Mouse (Mus musculus): ENCODE data around the gene Tap2. TPM values are rescaled to one million over a fixed set of nuclear protein-coding genes. Genes with fewer than 3 reads are reported as not detected.
"Not testable (repeated sequence)": the region's sequence is repeated elsewhere in the genome, so short reads cannot be mapped to it uniquely, and the experiment has no call there.

Gene Tap2
- polyA plus RNA-seq, 1 experiment from 2014 or later, result 0.55 TPM

DNA sequence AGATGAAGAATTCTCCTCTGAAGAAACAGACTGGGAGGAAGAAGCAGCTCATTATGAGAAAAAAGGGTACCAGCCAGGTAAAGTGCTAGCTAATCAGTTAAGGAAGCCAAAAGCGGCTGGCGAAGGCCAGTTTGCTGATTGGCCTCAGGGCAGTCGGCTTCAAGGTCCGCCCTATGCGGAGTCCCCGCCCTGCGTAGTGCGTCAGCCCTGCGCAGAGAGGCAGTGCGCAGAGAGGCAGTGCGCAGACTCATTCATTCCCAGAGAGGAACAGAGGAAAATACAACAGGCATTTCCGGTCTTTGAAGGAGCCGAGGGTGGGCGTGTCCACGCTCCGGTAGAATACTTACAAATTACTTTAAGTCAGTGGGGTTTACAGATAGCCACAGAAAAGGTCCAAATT lies 17.1 kb downstream of the Tap2 start:
- not testable (repeated sequence) for H3K4me3 ChIP-seq (ENCODE audit: low read depth, low read length); H3K4me1 ChIP-seq (ENCODE audit: control insufficient read depth, insufficient read depth, low read length); H3K36me3 ChIP-seq (ENCODE audit: control insufficient read depth, insufficient read depth, low read length); H3K4me2 ChIP-seq (ENCODE audit: low read depth, severe bottlenecking); ATAC-seq (ENCODE audit: insufficient number of reproducible peaks, low FRiP score, low TSS enrichment, low read depth); H3K9ac ChIP-seq (ENCODE audit: low read length); H3K27ac ChIP-seq (replicated peaks; ENCODE audit: low read depth, low read length); H3K27me3 ChIP-seq (ENCODE audit: control insufficient read depth, insufficient read depth, low read length); H3K9me3 ChIP-seq (ENCODE audit: control insufficient read depth, low read length); DNase-seq (ENCODE audit: low spot score)
- no CpG with 5 or more reads among the region's 16 CpGs for WGBS

- H3K27ac ChIP-seq (replicated peaks; ENCODE audit: low read depth, low read length), result no peak overlapping the region
- no peak overlapping the region for H3K9ac ChIP-seq (ENCODE audit: low read length)
- no peak overlapping the region for H3K4me2 ChIP-seq (ENCODE audit: low read depth, severe bottlenecking)
- H3K27me3 ChIP-seq (ENCODE audit: control insufficient read depth, insufficient read depth, low read length), result no peaks in the 10 kb centered on the region
- no peaks in the 10 kb centered on the region for H3K36me3 ChIP-seq (ENCODE audit: control insufficient read depth, insufficient read depth, low read length)
- no peaks in the 10 kb centered on the region for H3K4me1 ChIP-seq (ENCODE audit: control insufficient read depth, insufficient read depth, low read length)
- H3K9me3 ChIP-seq (ENCODE audit: control insufficient read depth, low read length), result no peaks in the 10 kb centered on the region; the same call in 1 of the 2 replicates
- ATAC-seq (ENCODE audit: insufficient number of reproducible peaks, low FRiP score, low TSS enrichment, low read depth), result no peak
- no peak for DNase-seq (ENCODE audit: low spot score)
- no peak overlapping the region for H3K4me3 ChIP-seq (ENCODE audit: low read depth, low read length)
- 94% methylated on average over 3 of the region's 3 CpGs for WGBS
These were observed 21.5 kb downstream of the Tap2 start for GRCm38 (mm10) chr17:34224816-34225215.

DNA sequence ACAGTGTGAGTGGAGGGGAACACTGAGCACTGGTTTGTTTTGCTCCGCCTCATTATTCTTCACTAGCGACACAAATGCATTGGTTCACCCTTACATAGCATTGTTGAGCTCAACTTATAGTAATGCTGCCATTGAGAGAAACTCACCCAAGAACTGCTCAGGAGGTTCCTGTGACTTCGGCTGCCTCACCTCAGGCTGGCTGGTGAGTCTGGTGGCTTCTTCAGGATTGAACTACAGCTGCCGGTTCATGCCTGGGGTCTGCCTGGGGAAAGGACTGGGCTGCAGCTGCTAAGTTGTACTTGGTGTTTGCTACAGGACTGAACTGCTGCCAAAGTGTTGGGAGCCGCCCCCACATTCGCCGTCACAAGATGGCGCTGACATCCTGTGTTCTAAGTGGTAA lies 22.1 kb downstream of the Tap2 start:
- Histone ChIP-seq H3K36me3 (ENCODE audit: control insufficient read depth, insufficient read depth, low read length) (no peaks in the 10 kb centered on the region), H3K4me1 (ENCODE audit: control insufficient read depth, insufficient read depth, low read length) (no peaks in the 10 kb centered on the region), H3K4me3 (ENCODE audit: low read depth, low read length) (no peak overlapping the region), H3K4me2 (ENCODE audit: low read depth, severe bottlenecking) (no peak overlapping the region), H3K9ac (ENCODE audit: low read length) (no peak overlapping the region), H3K27me3 (ENCODE audit: control insufficient read depth, insufficient read depth, low read length) (no peaks in the 10 kb centered on the region), H3K27ac (replicated peaks; ENCODE audit: low read depth, low read length) (no peak overlapping the region), H3K9me3 (ENCODE audit: control insufficient read depth, low read length) (no peaks in the 10 kb centered on the region; the same call in 1 of the 2 replicates)
- DNase-seq (ENCODE audit: low spot score), result no peak
- no peak for ATAC-seq (ENCODE audit: insufficient number of reproducible peaks, low FRiP score, low TSS enrichment, low read depth)
- 94% methylated on average over 8 of the region's 8 CpGs for WGBS

- WGBS, result 98% methylated on average over 13 of the region's 23 CpGs
- not testable (repeated sequence) for H3K4me3 ChIP-seq (ENCODE audit: low read depth, low read length)
These were observed 22.6 kb downstream of the Tap2 start for GRCm38 (mm10) chr17:34225911-34226310.

DNA sequence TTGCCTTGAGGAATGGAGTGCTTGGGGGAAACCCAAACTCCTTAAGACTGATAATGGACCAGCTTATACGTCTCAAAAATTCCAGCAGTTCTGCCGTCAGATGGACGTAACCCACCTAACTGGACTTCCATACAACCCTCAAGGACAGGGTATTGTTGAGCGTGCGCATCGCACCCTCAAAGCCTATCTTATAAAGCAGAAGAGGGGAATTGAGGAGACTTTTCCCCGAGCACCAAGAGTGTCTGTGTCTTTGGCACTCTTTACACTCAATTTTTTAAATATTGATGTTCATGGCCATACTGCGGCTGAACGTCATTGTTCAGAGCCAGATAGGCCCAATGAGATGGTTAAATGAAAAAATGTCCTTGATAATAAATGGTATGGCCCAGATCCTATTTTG lies 27.6 kb downstream of the Tap2 start:
- not testable (repeated sequence) for H3K4me2 ChIP-seq (ENCODE audit: low read depth, severe bottlenecking); H3K27ac ChIP-seq (replicated peaks; ENCODE audit: low read depth, low read length); H3K36me3 ChIP-seq (ENCODE audit: control insufficient read depth, insufficient read depth, low read length); H3K4me1 ChIP-seq (ENCODE audit: control insufficient read depth, insufficient read depth, low read length); DNase-seq (ENCODE audit: low spot score); H3K9me3 ChIP-seq (ENCODE audit: control insufficient read depth, low read length); H3K27me3 ChIP-seq (ENCODE audit: control insufficient read depth, insufficient read depth, low read length); H3K4me3 ChIP-seq (ENCODE audit: low read depth, low read length); H3K9ac ChIP-seq (ENCODE audit: low read length); ATAC-seq (ENCODE audit: insufficient number of reproducible peaks, low FRiP score, low TSS enrichment, low read depth)
- WGBS, result 70% methylated on average over 4 of the region's 9 CpGs

More at GRCm38 (mm10) chr17:34225911-34226310, 22.6 kb downstream of the Tap2 start:
- H3K27ac ChIP-seq (replicated peaks; ENCODE audit: low read depth, low read length); H3K27me3 ChIP-seq (ENCODE audit: control insufficient read depth, insufficient read depth, low read length); H3K9me3 ChIP-seq (ENCODE audit: control insufficient read depth, low read length); H3K4me2 ChIP-seq (ENCODE audit: low read depth, severe bottlenecking); H3K36me3 ChIP-seq (ENCODE audit: control insufficient read depth, insufficient read depth, low read length); DNase-seq (ENCODE audit: low spot score); H3K4me1 ChIP-seq (ENCODE audit: control insufficient read depth, insufficient read depth, low read length); ATAC-seq (ENCODE audit: insufficient number of reproducible peaks, low FRiP score, low TSS enrichment, low read depth); H3K9ac ChIP-seq (ENCODE audit: low read length): not testable (repeated sequence)

- not testable (repeated sequence) for H3K36me3 ChIP-seq (ENCODE audit: control insufficient read depth, insufficient read depth, low read length); H3K9me3 ChIP-seq (ENCODE audit: control insufficient read depth, low read length); ATAC-seq (ENCODE audit: insufficient number of reproducible peaks, low FRiP score, low TSS enrichment, low read depth); H3K27ac ChIP-seq (replicated peaks; ENCODE audit: low read depth, low read length); H3K4me3 ChIP-seq (ENCODE audit: low read depth, low read length); DNase-seq (ENCODE audit: low spot score); H3K4me1 ChIP-seq (ENCODE audit: control insufficient read depth, insufficient read depth, low read length); H3K4me2 ChIP-seq (ENCODE audit: low read depth, severe bottlenecking); H3K9ac ChIP-seq (ENCODE audit: low read length); H3K27me3 ChIP-seq (ENCODE audit: control insufficient read depth, insufficient read depth, low read length)
- WGBS, result 94% methylated on average over 4 of the region's 7 CpGs
These were observed 28.7 kb downstream of the Tap2 start for GRCm38 (mm10) chr17:34232021-34232420.

DNA sequence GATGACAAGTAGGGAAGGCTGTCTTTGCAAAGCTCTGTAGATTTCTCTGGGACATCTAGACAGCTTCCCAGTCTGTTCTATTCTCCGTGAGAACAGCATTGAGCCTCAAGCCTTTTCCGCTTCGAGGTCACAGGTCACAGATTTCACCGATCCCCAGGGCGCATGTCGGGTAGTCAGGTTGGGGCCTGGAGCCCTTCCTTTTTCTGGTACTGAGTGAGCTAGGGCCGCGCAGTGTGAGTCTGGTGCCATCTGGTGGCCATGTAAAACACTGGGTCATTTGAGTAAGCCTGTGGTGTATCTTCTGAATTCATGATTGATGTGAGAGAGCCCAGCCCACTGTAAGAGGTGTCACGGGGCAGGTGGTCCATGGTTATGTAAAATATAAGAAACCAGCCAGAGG lies 31.6 kb downstream of the Tap2 start:
- Histone ChIP-seq H3K9ac (ENCODE audit: low read length) (no peak overlapping the region), H3K4me3 (ENCODE audit: low read depth, low read length) (no peak overlapping the region), H3K27ac (replicated peaks; ENCODE audit: low read depth, low read length) (no peak overlapping the region), H3K36me3 (ENCODE audit: control insufficient read depth, insufficient read depth, low read length) (no peaks in the 10 kb centered on the region), H3K4me2 (ENCODE audit: low read depth, severe bottlenecking) (no peak overlapping the region), H3K4me1 (ENCODE audit: control insufficient read depth, insufficient read depth, low read length) (no peaks in the 10 kb centered on the region), H3K9me3 (ENCODE audit: control insufficient read depth, low read length) (no peaks in the 10 kb centered on the region), H3K27me3 (ENCODE audit: control insufficient read depth, insufficient read depth, low read length) (no peaks in the 10 kb centered on the region)
- ATAC-seq (ENCODE audit: insufficient number of reproducible peaks, low FRiP score, low TSS enrichment, low read depth) (0 out of 2 replicates have a peak, but pooled peaks have one; percentile 39), DNase-seq (ENCODE audit: low spot score) (peak; percentile 62)
- WGBS, result 50% methylated on average over 9 of the region's 9 CpGs

DNA sequence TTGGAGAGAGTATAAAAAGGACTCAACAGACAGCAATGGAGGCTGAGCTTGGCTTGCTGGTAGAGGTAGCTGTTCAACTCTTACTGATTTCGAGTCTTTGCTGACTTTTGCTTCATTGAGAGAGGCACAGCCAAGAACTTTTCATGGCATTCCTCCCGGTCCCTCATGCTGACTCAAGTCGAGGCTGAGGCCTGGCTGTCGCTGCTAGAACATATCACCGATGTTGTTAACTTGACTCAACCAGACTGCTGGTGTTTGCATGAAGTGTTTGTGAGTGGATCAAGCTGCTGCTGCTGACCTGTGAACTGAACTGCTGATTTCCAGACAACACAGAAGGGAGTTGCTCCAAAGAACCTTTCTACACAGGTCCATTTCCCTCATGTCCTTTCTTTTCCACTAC lies 33.4 kb downstream of the Tap2 start:
- H3K9ac ChIP-seq (ENCODE audit: low read length), result no peak overlapping the region
- no peaks in the 10 kb centered on the region for H3K27me3 ChIP-seq (ENCODE audit: control insufficient read depth, insufficient read depth, low read length)
- H3K36me3 ChIP-seq (ENCODE audit: control insufficient read depth, insufficient read depth, low read length), result no peaks in the 10 kb centered on the region
- DNase-seq (ENCODE audit: low spot score) (no peak), ATAC-seq (ENCODE audit: insufficient number of reproducible peaks, low FRiP score, low TSS enrichment, low read depth) (no peak)
- H3K4me1 ChIP-seq (ENCODE audit: control insufficient read depth, insufficient read depth, low read length), result no peaks in the 10 kb centered on the region
- H3K27ac ChIP-seq (replicated peaks; ENCODE audit: low read depth, low read length), result no peak overlapping the region
- no peaks in the 10 kb centered on the region for H3K9me3 ChIP-seq (ENCODE audit: control insufficient read depth, low read length)
- 89% methylated on average over 5 of the region's 5 CpGs for WGBS
- H3K4me3 ChIP-seq (ENCODE audit: low read depth, low read length), result no peak overlapping the region
- no peak overlapping the region for H3K4me2 ChIP-seq (ENCODE audit: low read depth, severe bottlenecking)

DNA sequence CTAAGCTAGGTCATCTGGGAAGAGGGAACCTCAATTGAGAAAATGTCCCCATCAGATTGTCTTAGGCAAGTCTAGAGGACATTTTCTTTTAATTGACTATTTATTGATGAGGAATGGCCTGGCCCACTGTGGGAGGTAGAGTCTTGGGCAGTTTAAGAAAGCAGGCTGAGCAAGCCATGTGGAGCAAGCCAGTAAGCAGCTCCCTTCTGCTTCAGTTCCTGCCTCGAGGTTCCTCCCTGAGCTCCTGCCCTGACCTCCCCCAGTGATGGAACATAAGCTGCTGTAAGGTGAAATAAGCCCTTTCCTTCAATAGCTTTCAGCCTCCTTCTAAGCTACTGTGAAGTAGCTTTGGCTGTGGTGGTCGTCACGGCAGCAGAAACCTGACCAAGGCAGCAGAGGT lies 34.4 kb downstream of the Tap2 start:
- Histone ChIP-seq H3K27me3 (ENCODE audit: control insufficient read depth, insufficient read depth, low read length) (no peaks in the 10 kb centered on the region), H3K4me1 (ENCODE audit: control insufficient read depth, insufficient read depth, low read length) (no peaks in the 10 kb centered on the region), H3K27ac (replicated peaks; ENCODE audit: low read depth, low read length) (no peak overlapping the region)

More for the DNA sequence above, 34.4 kb downstream of the Tap2 start:
- Histone ChIP-seq H3K9ac (ENCODE audit: low read length) (no peak overlapping the region), H3K4me2 (ENCODE audit: low read depth, severe bottlenecking) (no peak overlapping the region), H3K4me3 (ENCODE audit: low read depth, low read length) (no peak overlapping the region), H3K9me3 (ENCODE audit: control insufficient read depth, low read length) (no peaks in the 10 kb centered on the region), H3K36me3 (ENCODE audit: control insufficient read depth, insufficient read depth, low read length) (no peaks in the 10 kb centered on the region)
- ATAC-seq (ENCODE audit: insufficient number of reproducible peaks, low FRiP score, low TSS enrichment, low read depth) (no peak), DNase-seq (ENCODE audit: low spot score) (no peak)
- 81% methylated on average over 3 of the region's 3 CpGs for WGBS

Data from limb, embryonic 11.5 days (tissue).